Mouse (Mus musculus): ENCODE data around the gene Nfe2l1.

GRCm38 (mm10) chr11:96786731-96787450, 42.9 kb downstream of the Nfe2l1 start:
- no peak for TF ChIP-seq POLR2A (IDR thresholded peaks at IDR 0.05; ENCODE audit: borderline replicate concordance, low read depth, low read length)
- TF ChIP-seq CTCF (IDR thresholded peaks at IDR 0.05; ENCODE audit: low read depth, low read length): no peak
